Mouse (Mus musculus) ovary, adult 18-20 months (tissue): ENCODE results near the gene Nln.

Source experiments
- DNase-seq: peaks from one replicate; pipeline ENCODE4 v3.0.0; 2022; ENCODE audit warnings: low spot score, mixed read lengths

The Nln gene

DNA sequence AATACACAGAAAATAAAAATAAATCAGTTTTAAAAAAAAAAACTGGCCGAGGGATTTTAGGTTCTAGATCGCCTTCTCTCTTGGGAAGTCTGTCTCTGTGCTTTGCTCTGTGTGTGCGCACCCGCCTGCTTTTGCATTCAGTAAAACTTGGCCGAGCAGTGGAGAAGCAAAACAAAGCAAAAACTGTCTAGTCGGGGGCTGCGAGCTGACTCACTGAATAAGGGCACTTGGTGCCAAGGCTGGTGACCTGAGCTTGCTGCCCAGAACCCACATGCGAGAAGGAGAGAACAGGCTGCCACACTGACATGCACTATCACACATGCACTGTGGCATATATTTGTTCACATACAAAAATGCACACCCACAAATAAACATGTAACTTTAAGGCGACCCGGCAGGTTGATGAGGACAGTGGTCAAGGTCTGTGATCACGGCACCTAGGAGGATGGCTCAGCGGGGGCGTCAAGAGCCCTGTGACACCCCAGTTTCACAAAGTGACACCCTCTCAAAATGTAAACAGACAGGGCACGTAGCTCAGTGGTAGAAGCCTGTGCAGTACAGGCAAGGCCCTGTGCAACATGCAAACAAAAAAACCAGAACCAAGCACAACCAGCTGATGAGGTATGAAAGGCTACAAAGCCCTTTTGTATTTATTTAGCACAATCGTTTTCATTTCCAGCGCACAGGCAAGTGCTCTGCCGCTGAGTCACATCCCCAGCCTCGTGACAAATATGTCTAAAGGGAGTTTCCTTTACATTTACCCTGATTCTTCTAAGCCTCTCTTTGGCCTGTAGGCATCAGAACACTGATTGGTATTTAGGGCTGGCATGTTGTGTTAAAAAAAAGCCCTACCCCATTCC, 93.9 kb downstream of the Nln start:
- no peak for DNase-seq

DNA sequence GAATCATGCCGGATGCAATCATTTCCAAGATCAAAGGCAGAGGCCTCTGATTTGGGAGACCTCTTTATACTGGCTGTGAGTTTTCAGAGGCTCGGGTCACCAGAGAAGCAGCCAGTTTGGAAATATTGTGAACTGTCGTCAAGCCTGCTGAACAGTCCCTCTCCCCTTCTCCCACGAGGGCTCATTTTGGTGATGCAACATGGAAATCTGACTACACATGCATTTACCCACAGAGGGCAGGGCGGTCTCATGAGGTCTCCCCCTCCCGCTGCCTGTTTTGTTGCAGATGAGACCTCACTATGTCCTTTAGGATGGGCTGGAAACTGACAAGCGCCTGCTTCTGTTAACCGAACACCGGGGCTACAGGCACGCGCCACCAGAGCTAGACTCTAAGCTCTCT, 95.4 kb downstream of the Nln start:
- no peak for DNase-seq

DNA sequence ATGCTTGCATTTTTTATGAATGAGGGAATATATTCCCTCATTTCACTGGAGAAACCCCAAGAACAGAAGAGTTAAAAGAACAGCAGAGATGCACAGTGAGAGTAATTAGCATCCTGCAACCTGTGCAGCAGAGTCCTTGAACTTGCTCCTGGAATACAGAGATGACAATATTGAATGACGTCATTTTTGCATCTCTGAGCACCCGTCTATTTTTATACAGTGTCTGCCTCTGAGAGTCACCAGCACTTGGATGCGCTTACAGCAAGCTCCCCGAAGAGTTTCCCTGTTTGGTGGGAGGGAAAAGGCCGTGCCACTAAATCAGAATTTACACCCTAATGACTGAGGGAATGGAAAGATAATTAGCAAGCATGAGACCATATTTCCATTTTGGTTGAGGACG, 96.0 kb downstream of the Nln start:
- no peak for DNase-seq

DNA sequence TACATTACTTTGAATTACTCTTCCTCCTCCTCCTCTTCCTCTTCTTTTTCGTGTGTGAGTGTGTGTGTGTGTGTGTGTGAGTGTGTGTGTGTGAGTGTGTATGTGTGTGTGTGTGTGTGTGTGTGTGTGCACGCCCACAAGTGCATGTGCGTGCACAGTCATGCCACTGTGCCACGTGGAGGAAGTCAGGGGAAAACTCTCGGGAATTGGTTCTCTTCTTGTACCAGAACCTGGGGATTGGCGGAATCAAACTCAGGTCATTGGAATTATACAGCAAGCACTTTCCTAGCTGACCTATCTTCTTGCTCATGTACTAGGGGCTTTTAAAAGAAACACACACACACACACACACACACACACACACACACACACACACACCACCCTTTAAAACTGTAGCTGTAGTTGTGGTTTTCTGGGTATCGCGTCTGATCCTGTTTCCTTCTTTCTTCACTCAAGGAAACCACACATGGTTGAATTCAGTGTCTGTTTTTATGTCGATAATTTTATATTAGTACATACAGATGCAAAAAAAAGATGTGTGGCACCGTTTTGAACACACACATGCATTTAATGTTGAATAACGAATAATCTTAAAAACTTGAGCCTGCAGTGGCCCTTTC, 97.1 kb downstream of the Nln start:
- no peak for DNase-seq

DNA sequence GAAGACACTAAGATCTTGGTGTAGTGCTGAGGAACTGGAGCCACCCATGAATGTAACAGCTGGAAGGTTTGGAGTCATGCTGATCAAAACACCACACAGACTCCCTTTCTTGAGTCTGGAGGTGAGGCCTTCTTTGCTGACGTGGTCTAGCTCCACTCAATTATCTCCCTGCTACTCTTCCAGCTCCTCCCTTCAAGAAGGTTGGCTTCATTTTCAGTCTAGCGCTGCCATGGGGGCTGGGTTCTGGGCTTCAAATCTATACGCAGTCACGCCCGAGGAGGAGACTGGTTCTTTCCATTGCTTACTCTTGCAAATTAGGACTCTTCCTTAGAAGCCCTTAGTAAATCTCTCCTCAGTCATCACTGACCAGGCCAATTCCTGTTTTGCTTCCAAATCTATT, 98.1 kb downstream of the Nln start:
- DNase-seq: no peak

DNA sequence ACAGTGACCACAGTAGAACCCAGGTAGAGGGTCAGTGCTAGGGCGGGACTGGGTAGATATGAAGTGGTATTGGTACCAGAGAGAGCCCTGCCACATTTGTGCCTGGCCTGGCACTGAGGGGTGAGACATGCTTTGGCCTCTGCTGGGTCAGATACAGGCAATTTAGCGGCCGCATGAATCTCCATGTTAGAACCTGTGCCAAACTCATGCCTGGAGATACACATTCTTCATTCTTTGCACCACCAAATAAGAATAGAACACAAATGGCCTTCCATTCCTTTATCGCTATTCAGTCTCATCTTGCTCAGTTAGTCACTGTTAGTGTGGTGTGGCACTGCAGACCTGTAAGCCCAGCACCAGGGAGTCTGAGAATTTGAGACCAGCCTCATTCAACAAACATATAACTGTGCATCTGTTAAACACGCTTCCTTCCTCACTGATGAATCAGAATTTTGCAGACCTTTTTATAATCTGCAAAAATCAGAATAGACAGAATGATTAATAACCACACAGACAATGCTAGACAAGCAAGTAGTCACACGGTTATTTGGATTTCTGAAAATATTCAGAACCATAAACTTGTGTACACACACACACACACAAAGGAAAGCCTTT, 104.1 kb downstream of the Nln start:
- no peak for DNase-seq

DNA sequence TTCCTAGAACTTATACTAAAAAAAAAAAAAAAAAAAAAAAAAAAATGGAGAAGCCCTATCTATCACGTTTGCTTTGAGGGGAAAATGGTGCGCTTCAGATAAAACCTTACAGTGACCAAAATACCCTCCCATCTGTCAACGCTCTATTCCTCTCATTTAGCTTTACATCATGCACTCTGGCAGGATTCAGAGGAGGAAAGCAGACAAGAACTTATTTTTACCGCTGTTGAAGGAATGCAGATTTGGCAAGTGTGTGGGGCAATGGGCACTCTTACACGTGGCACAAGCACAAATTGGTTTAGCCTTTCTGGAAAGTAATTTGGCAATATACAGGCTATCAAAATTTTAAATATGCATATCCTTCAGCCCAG, 115.3 kb downstream of the Nln start:
- DNase-seq: no peak

DNA sequence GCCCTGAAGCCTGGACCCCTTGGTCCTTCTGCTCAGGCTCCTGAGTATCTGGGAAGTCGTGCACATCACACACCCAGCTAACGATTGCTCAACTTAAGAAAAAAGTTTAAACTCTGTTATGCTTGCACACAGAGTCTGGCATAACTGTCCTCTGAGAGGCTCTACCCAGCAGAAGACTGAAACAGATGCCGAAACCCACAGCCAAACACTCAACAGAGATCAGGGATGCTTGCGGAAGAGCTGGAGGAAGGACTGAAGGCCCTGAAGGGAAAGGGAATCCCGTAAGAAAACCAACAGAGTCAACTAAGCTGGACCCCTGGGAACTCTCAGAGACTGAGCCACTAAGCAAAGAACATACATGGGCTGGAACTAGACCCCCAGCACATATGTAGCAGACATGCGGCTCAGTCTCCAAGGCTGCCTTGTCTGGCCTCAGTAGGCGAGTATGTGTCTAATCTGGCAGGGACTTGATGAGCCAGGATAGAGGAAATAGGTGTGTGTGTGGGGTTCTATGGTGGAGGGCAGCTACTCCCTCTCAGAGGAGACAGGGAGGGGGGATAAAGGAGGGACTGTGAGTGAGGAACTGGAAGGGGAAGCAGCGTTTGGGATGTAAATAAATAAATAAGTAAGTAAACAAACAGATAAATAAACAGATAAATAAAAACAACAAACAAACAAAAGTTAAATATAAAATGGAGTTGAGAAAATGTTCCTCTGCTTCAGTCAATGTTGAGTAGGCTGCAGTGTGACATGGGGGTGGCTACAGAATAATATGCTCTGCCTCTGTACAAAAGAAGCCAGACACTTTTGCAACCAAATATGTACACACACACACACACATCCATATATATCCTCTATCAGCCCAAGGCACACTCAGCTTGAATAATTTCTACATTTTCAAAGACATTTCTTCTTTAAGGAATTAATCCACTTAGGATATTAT, 116.0 kb downstream of the Nln start:
- DNase-seq: no peak

DNA sequence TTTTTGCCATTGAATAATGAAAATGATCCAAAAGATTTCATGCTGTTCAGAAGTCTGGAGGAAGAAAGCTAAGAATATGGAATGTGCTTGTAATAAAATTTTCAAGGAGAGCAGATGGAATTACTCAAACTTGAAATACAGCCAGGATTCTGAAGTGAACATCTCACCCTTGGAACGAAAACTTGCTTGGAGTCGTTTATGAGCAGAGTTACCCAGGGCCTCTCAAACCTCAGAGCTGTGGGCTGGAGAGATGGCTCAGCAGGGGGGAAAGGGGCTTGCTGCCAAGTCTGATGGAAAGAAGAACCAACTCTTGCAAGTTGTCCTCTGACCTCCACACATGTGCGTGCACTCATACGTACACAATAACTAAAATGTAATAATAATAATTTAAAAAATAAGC, 122.8 kb downstream of the Nln start:
- DNase-seq: no peak

DNA sequence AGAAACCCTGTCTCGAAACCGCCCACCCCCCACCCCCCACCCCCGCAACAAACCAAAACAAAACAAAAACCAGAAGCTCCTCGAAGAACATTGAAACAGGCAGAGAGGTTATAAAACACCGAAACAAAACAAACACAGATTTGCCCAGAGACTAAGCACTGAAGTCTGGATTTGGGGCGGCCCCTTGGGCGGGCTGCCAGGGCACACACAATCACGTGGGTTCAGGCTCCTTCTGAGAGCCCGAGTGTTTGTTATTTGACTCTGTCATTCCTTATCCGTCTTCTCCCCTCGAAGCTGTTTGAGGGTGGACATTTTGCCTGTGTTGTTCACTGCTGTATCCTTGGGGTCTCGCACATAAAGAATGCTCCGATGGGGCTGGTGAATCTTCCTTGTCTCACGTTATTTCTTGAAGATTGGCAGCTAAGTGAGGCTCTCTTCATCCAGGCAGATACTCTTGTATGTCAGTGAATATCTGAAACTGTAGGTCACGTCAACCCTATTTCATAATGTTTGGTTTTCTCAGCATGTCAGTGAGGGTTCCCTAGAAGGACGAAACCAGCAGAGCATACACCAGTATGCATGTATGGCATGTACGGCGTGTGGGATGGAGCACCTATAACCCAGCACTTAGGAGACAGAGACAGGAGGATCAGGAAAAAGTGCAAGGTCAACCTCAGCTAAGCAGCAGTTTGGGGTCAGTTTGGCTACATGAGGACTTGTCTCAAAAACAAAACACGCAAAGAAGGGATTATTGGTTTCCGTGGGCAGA, 123.7 kb downstream of the Nln start:
- DNase-seq: peak; percentile 38

DNA sequence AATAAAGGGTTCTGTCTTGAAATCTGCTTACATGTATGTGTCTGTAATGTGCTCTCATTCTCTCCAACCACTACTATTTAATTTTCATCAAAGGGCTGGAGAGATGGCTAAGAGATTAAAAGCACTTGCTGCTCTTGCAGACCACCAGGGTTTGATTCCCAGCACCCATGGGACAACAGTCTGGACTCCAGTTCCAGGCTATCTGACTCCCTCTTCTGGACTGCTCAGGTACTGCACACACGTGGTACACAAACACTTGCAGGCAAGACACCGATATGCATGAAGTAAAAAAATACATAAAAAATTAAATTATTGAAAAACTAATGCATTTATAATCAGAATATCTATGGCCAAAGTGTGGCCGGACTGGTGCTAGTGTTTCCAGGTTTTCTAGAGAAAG, 127.0 kb downstream of the Nln start:
- no peak for DNase-seq

DNA sequence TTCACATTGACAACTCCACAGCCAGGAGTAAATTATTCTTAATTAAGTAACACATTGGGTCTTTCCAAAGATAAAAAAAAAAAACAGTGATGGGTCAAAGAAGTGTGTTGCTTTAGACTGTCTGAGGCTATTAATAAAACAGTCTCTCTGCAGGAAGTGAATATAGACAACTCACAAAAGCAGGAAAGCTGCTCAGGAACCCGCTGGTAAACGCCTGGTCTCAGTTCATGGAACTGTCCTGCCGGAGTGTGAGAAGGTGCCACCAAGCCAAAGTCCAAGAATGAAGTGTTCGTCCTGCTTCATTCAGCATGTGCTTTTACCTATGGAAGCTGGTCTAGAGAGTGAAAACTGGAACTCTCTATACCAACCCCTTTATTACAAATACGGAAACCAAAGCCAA, 129.0 kb downstream of the Nln start:
- DNase-seq: no peak

DNA sequence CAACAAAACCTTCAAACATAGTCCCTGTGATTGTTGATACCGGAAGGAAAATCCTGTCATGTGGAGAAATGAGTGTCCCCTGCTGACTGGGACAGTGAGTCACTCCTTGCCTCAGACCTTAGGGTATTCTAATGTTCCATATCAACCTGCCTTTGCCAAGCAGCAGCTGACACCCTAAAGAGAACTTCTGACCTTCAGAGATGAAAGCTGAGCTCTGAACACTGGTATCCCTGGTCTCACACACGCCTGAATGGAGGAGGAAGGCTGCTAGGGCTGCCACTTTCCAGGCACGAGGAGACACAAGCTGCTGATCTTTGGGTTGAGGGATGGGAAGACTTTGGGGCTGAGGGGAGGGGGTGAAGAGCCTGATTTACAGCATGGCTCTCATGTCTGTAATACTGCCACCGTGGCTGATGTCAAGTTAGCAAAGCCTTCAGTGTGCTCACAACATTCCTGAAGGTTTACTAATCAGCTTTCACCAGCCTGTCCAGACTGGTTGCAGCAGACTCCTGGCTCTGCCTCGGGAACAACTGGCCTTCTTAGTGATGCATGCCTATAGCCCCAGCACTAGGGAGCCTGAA, 131.0 kb downstream of the Nln start:
- DNase-seq: no peak

DNA sequence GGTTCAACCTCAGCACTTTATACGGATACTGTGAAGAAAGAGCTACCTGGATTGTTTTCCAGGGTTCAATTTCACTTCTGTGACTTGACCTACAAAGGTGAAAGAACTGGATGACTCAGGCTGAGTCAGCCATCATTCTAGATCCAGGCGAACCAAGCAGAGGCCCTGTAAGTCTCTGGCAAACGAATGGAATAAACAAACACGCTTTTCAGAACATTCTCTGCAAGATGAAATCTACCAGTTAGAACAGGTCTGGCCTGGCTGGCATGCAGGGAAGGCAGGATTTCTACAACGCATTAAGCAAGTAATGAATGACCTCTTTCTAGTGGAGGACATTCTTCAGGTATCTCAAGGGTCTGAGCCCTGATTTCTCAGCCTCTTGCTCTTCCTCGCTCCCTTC, 131.6 kb downstream of the Nln start:
- DNase-seq: no peak

DNA sequence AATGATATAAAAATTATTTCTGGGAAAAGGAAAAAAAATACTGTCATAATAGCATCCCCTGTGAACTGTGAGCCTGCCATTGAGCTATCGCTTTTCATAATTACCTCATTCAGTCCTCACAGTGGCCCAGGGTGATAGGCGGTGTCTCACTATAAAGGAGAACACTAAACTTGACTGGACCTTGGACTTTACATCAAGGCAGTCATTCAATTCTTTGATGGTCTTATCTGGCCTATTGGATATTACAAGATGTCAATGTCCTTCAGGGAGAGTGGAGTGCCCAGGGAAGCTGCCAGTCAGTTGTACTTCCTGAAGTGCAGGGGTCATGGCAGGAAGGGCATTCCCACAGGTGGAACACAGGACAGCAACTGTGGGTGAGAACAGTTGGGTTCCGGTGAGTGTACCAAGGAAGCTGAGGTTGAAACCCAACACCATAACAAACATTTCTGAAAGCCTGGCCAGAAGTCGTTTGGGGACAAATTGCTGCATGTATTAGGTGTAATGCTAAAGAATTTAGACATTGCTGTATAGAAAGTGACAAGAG, 133.2 kb downstream of the Nln start:
- DNase-seq: no peak

DNA sequence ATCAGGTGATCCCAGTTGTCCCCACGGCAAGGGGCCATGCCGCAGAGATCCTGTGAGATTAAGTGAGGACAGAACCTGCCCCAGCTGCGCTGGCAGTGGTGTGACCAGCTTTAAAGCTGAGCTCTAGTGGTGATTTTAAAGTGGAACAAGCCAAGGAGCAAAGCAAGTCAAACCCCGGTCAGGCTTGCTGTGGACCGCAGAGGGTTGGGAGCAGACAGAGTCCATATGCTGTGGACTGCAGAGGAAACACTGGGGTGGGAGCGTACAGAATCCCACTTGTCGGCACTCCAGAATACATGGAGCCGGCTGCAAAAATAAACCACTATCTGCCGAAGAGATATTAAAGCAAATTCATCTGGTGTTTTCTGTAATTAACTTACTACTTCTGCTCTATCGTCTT, 134.3 kb downstream of the Nln start:
- no peak for DNase-seq

DNA sequence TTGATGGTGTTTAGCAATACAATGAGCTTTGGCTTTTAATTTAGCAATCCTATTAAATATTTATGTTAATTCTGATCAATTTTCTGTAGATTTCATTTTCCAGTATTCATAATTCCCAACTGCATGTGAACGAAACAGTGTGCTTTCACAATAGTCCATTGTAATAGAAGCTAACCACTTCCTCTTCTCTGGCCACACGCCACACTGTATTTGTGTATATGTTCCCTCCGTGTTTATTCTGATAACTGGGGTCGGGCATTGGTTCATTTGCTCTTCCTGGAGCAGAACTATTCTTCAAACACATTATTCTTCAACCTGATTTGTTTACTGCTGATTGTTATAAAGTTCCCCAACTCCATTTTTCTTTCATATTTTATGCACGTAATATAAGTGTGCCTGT, 135.4 kb downstream of the Nln start:
- DNase-seq: no peak
